Mouse (Mus musculus): Measurements from ENCODE around the gene Camk2d.

GRCm38 (mm10) chr3:126776001-126776400 is 179.9 kb downstream of the Camk2d start:
- TF ChIP-seq POLR2A (IDR thresholded peaks at IDR 0.05; ENCODE audit: borderline replicate concordance, control insufficient read depth, low read depth, low read length) (no peak), CTCF (IDR thresholded peaks at IDR 0.05; ENCODE audit: control insufficient read depth, insufficient read depth, low read length) (no peak)
